Mouse (Mus musculus) brain, embryonic 14.5 days (tissue): Measurements from ENCODE around the gene Syne2. TPM values are rescaled to one million over a fixed set of nuclear protein-coding genes. Genes with fewer than 3 reads are reported as not detected.
"Not testable (repeated sequence)": the region's sequence is repeated elsewhere in the genome, so short reads cannot be mapped to it uniquely, and the experiment has no call there.

Experiments used
- DNase-seq: peaks from one replicate; pipeline ENCODE4 v3.0.0-alpha.2; 2011; ENCODE audit warnings: low read depth
- CTCF ChIP-seq: fragments of 200-500 bp; IDR thresholded peaks from 2 replicates; pipeline ENCODE4 v1.5.1; 2012; ENCODE audit warnings: inconsistent platforms, mild to moderate bottlenecking, moderate library complexity, borderline replicate concordance; ENCODE audit not compliant: insufficient read depth, insufficient read length; ENCODE audit errors: extremely low read depth
- POLR2A ChIP-seq: fragments of 200-500 bp; IDR thresholded peaks from 2 replicates; pipeline ENCODE4 v1.6.1; 2012; ENCODE audit warnings: mild to moderate bottlenecking, inconsistent platforms, borderline replicate concordance; ENCODE audit not compliant: poor library complexity, insufficient read depth, insufficient read length, severe bottlenecking; ENCODE audit errors: extremely low read depth
- polyA plus RNA-seq: library from polyadenylated mRNA; depleted of rRNA; stranded (reverse); fragments of >200 nt; gene quantifications from 2 replicates; pipeline ENCODE4 v1.2.3, GENCODE M21; 2012; rRNA removed

The Syne2 gene
- polyA plus RNA-seq, 1 experiment, result 72.9 TPM

DNA sequence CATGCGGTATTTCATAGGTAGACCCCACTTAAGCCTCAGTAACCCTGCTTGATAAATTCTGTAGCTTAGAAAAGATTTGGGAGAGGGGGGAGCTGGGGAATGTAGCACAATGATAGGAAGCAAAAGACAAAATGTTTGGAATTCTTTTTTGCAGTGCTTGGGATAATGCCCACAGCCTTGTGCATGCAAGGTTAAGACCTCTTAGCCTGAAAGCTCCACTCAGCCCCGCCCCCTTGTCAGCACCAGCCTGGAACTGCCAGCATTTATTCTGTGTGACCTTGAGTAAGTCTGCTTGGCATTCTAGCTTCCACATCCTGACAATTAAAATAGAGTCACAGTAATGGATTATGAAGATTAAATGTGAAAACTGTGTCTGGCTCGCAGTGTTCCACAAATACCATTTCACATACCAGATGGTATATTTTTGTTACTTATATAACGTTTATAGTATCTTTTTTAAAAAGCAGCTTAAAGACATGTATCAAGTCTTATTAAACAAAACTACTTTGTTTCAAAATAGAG lies 299.8 kb downstream of the Syne2 start:
- TF ChIP-seq CTCF (no peak), POLR2A (no peak)
- peak; percentile 29 for DNase-seq

DNA sequence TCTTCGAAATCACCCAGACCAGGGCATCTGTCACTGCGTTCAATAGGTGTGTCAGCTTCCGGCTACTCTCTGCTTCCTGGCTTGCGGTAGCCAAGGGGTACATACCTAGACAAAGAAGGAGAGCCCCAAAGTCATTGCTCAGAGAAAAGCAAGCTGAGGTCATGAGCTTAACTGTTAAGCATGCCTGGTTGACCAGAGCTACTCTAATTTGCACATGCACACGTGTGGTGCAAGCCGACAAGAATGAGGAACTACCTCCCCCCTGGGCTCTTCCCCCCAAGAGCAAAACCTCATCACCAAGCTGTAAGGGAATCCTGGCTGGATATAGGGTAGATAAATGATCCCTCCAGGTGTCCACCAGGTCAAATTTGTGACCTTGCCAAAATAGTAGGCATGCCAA lies 305.3 kb downstream of the Syne2 start:
- TF ChIP-seq POLR2A, result no peak
- no peak for TF ChIP-seq CTCF
- no peak for DNase-seq

DNA sequence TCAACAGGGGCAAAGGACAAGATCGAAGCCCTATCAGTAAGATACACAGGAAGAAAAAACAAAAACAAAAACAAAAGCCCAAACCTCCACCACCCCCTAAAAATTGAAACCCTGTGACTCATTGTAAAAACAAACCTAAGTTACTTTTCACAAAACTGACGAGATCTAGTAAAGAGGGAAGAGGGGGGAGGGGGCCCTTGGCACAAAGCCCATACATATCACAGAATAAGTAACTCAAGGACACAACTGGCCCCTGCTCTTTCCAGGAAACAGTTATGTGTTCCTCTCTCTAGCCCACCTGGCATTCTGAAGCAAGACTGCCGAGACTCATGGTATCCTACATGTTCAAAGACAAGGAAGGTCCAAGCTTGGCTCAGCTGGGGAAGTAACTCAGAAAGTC lies 310.4 kb downstream of the Syne2 start:
- no peak for TF ChIP-seq POLR2A
- no peak for TF ChIP-seq CTCF
- no peak for DNase-seq

DNA sequence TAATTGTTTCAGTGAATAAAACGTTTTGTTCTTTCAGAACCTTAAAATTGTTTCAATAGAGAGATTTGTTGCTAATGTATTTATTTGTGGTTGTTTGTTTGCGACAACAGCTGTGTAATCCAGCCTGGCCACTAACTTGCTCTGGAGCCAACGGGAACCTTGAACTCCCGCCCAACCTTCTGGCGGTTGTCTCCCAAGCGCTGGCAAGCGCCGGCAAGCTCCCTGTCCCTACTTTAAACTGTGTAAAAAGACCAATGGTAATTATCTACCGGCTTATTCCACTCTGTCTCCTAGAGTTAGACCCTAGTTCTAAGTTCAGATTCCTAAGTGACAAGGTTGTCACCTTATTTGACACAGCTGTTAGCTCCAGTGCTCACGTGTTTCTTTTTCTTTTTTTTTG lies 310.9 kb downstream of the Syne2 start:
- no peak for DNase-seq

DNA sequence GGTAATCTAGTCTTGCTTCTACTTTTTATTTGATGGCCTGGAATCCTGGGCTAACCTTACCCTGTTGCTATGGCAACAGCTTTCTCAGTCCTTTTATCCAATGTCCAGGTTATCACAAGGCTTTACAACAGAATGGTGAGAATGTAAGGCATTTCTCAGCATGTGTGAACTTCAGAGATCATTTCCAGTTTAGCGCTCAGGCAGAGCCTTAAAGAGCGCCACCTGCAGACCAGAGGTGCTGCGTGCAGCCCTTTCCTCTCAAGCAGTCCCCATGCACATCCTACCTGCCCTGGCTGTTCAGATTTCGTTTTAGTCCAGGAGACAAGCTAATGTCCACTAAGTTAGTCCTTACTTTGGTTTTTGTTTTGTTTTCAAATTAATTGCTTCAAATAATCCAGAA lies 312.3 kb downstream of the Syne2 start:
- TF ChIP-seq POLR2A (no peak), CTCF (peak; percentile 70)
- peak; percentile 62 for DNase-seq

More for the DNA sequence above, 310.9 kb downstream of the Syne2 start:
- TF ChIP-seq POLR2A (no peak), CTCF (no peak)

DNA sequence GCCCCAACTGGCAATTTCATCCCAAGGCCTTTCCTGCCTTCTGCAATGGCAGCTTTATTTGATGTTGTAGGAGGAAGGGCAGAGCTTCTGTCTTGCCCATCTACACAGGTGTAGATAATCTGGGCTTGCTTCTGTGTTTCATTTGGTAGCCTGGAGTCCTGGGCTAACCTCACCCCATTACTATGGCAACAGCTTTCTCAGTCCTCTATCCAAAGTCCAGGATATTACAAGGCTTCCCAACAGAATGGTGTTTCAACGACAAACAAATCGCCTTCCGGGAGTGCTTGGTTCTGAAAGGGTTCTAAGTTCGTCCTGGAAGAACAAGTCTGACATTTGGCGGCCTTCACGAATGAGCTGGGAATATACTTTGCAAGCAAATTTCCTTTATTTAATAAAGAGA lies 313.0 kb downstream of the Syne2 start:
- no peak for DNase-seq
- no peak for TF ChIP-seq CTCF
- no peak for TF ChIP-seq POLR2A

DNA sequence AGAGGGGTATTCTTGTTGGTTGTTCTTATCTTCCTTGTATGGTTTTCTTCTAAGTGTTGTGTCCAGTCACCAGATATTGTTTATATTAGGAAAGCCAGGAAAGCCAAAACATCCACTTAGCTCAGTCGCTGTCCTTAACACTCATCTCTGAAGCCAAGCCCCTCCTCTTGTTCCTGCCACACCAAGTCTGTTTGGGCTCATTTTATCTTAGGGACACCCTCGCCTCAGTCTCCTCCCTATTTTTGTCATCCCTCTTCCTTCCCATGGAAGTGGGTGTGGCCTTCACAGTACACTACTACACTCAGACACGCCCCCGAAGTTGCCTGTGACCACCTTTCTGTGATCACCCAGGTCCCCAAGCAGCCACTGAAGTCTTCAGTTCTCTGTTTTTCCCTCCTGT lies 314.7 kb downstream of the Syne2 start:
- TF ChIP-seq POLR2A (no peak), CTCF (no peak)
- no peak for DNase-seq

DNA sequence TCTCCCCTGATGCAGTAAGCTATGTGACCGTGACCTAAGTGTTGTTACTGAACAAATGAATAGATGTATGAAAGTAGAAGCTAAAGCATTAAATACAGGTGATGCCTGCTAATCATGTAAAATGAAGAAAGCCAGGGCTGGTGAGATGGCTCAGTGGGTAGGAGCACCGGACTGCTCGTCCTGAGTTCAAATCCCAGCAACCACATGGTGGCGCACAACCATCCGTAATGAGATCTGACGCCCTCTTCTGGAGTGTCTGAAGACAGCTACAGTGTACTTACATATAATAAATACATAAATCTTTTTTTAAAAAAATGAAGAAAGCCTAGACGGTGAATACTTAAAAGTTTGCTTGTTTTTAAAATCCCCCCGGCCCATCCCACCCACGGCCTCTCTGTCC lies 315.1 kb downstream of the Syne2 start:
- DNase-seq, result not testable (repeated sequence)

DNA sequence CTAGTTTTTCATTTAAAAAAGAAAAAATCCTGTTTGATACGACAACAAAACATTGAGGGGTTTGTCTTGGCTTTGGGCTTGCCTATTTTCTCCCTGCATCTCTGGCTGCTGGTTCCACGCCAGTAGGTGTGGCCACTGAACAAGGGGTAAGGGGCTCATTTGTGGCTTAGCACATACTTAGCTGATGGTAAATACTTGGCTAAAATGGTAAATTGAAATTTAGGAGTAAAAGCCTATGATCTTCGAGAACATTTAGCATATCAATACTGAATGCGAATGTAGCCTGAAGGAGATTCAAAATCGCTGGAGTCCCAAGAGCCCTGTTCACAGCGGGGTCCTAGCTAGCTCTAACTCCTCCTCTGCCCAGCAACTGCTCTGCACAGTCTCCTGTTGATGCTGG lies 318.8 kb downstream of the Syne2 start:
- no peak for TF ChIP-seq CTCF
- TF ChIP-seq POLR2A, result no peak
- peak; percentile 68 for DNase-seq

DNA sequence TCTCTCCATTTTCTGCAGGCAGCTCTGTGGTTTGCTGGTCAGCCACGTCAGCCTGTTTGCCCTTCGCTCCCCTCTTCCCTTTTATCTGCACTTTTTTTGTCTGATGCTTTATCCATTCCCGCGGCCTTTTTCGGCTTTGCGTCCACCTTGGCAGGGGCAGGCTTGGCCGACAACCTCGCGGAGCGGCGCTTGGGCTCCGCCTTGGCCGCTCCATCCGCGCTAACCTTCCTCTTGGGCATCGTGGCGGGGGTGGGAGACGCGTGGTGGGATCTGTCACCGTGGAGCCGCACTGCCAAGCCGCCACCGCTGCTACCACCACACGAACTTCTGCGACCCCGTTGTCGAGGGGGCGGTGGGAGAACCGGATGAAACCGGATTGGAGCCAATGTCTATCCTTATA lies 334.5 kb downstream of the Syne2 start:
- DNase-seq, result peak; percentile 37

Other genes with a start within 250 kb of the Syne2 start
- gene Ppp2r5e, start 221.9 kb upstream of the Syne2 start, polyA plus RNA-seq, result 36.1 and 48.3 TPM in 2 replicates
- 4.9 and 7.6 TPM in 2 replicates for gene Wdr89, start 148.6 kb upstream of the Syne2 start, polyA plus RNA-seq
- 13.2 TPM in 2 replicates for gene Sgpp1, start 82.4 kb upstream of the Syne2 start, polyA plus RNA-seq